Mouse (Mus musculus) bone marrow macrophage, adult 2 months (primary cell): ENCODE measurements around the gene Cnpy3.

ENCODE experiments used
- CTCF ChIP-seq: IDR thresholded peaks from 2 replicates; pipeline ENCODE4 v1.5.1; 2012; ENCODE audit warnings: low read depth, mild to moderate bottlenecking, low read length, moderate library complexity
- POLR2A ChIP-seq: IDR thresholded peaks from 2 replicates; pipeline ENCODE4 v1.6.1; 2012; ENCODE audit warnings: mild to moderate bottlenecking, low read depth, low read length, borderline replicate concordance

GRCm38 (mm10) chr17:46750580-46750979 lies 1.4 kb downstream of the Cnpy3 start:
- TF ChIP-seq CTCF (no peak), POLR2A (no peak)
